Mouse (Mus musculus) C2C12 (cell line): Measurements from ENCODE around the gene Rpl19. TPM values are rescaled to one million over a fixed set of nuclear protein-coding genes. Genes with fewer than 3 reads are reported as not detected.

ENCODE experiments used
- H3K27me3 ChIP-seq: one replicate; pipeline ENCODE4 v1.6.1; 2011; ENCODE audit not compliant: control insufficient read depth, insufficient read depth, insufficient read length
- H3K36me3 ChIP-seq: one replicate; pipeline ENCODE4 v1.6.1; 2011; ENCODE audit not compliant: control insufficient read depth, insufficient read depth
- H3K4me3 ChIP-seq: one replicate; pipeline ENCODE4 v1.5.1; 2011; ENCODE audit warnings: mild to moderate bottlenecking, control low read depth; ENCODE audit not compliant: poor library complexity, insufficient read depth, severe bottlenecking
- H3K79me2 ChIP-seq: one replicate; pipeline ENCODE4 v1.6.1; 2011; ENCODE audit not compliant: control insufficient read depth, insufficient read depth
- H3K79me3 ChIP-seq: one replicate; pipeline ENCODE4 v1.6.1; 2011; ENCODE audit warnings: low read depth, control low read depth
- H3ac ChIP-seq: one replicate; pipeline ENCODE3; 2011; ENCODE audit warnings: low read depth; ENCODE audit not compliant: control insufficient read depth, insufficient read length
- CEBPB ChIP-seq: IDR thresholded peaks from one replicate; pipeline ENCODE4 v1.6.1; 2011; ENCODE audit warnings: low read depth, mild to moderate bottlenecking, control low read depth, moderate library complexity
- CTCF ChIP-seq: IDR thresholded peaks from one replicate; pipeline ENCODE4 v1.5.1; 2011; ENCODE audit not compliant: control insufficient read depth, insufficient read depth, insufficient read length
- FOSL1 ChIP-seq: IDR thresholded peaks from one replicate; pipeline ENCODE4 v1.8.0; 2011; ENCODE audit warnings: mild to moderate bottlenecking, low read length; ENCODE audit not compliant: poor library complexity, insufficient read depth, severe bottlenecking
- MAX ChIP-seq: IDR thresholded peaks from one replicate; pipeline ENCODE4 v1.6.1; 2011; ENCODE audit warnings: mild to moderate bottlenecking, control low read depth
- MYOD1 ChIP-seq: IDR thresholded peaks from one replicate; pipeline ENCODE4 v1.6.1; 2011; ENCODE audit warnings: low read depth; ENCODE audit not compliant: control insufficient read depth, insufficient read length
- MYOG ChIP-seq: IDR thresholded peaks from one replicate; pipeline ENCODE4 v1.6.1; 2011; ENCODE audit not compliant: control insufficient read depth, insufficient read length; ENCODE audit errors: extremely low read depth
- USF1 ChIP-seq: IDR thresholded peaks from one replicate; pipeline ENCODE4 v1.6.1; 2011; ENCODE audit warnings: low read depth, mild to moderate bottlenecking, control low read depth, moderate library complexity
- long read RNA-seq, 2 experiments: library from polyadenylated mRNA; unstranded; transcript quantifications; one replicate each; pipeline ENCODE4 v2.0.0; 2019 to 2020
- polyA plus RNA-seq: library from polyadenylated mRNA; unstranded; fragments of >200 nt; fragmentation: generic; extraction: Trizol; gene quantifications from one replicate; pipeline ENCODE4 v1.2.1, GENCODE M21; 2012; ENCODE audit warnings: missing spikeins

Gene Rpl19
- polyA plus RNA-seq: 3,682 TPM
- long read RNA-seq, experiment 1, transcript Rpl19-201 (6 exons, 751 nt): major isoform, 1,017 of 1,151 reads
- long read RNA-seq, experiment 1, partial matches to known transcripts: 122 of 1,151 reads
- long read RNA-seq, experiment 1, other reads (novel, unspliced or antisense): 9 of 1,151 reads
- long read RNA-seq, experiment 2, transcript Rpl19-202 (6 exons, 737 nt): minor isoform, 5 of 1,028 reads
- long read RNA-seq, experiment 2, transcript Rpl19-201 (6 exons, 751 nt): major isoform, 1,013 of 1,028 reads
- long read RNA-seq, experiment 2, partial matches to known transcripts: 5 of 1,028 reads
- long read RNA-seq, experiment 2, other reads (novel, unspliced or antisense): 5 of 1,028 reads

GRCm38 (mm10) chr11:98026570-98027296 lies at the start of gene Rpl19:
TSS of gene Rpl19 (plus strand) at chr11:98026710.
- TF ChIP-seq MYOG (no peak), USF1 (peak; percentile 100), CEBPB (no peak), MAX (peak; percentile 84)
- no peaks in the 10 kb centered on the region for H3K27me3 ChIP-seq
- H3K4me3 ChIP-seq: peak within 1 kb of the TSS; percentile 100
- H3ac ChIP-seq: peak within 1 kb of the TSS; percentile 98
- peaks cover 43% of the 10 kb centered on the region for H3K36me3 ChIP-seq
- H3K79me3 ChIP-seq: peaks cover 25% of the 10 kb centered on the region
- H3K79me2 ChIP-seq: peaks cover 38% of the 10 kb centered on the region

- Histone ChIP-seq H3K79me3 (no peaks in the 10 kb centered on the region), H3ac (no peak overlapping the region), H3K27me3 (no peaks in the 10 kb centered on the region), H3K4me3 (no peak overlapping the region), H3K79me2 (no peaks in the 10 kb centered on the region), H3K36me3 (no peaks in the 10 kb centered on the region)
- TF ChIP-seq MYOD1 (peak; percentile 75), CTCF (no peak)
Observed at GRCm38 (mm10) chr11:97977797-97978196, 48.7 kb upstream of the Rpl19 start.

- Histone ChIP-seq H3K79me2 (no peaks in the 10 kb centered on the region), H3K27me3 (no peaks in the 10 kb centered on the region), H3K4me3 (no peak overlapping the region), H3K36me3 (no peaks in the 10 kb centered on the region), H3ac (no peak overlapping the region), H3K79me3 (no peaks in the 10 kb centered on the region)
- TF ChIP-seq CTCF (no peak), MAX (no peak), CEBPB (no peak), FOSL1 (no peak), USF1 (no peak), MYOG (no peak), MYOD1 (no peak)
Observed at GRCm38 (mm10) chr11:97978392-97978791, 48.1 kb upstream of the Rpl19 start.

DNA sequence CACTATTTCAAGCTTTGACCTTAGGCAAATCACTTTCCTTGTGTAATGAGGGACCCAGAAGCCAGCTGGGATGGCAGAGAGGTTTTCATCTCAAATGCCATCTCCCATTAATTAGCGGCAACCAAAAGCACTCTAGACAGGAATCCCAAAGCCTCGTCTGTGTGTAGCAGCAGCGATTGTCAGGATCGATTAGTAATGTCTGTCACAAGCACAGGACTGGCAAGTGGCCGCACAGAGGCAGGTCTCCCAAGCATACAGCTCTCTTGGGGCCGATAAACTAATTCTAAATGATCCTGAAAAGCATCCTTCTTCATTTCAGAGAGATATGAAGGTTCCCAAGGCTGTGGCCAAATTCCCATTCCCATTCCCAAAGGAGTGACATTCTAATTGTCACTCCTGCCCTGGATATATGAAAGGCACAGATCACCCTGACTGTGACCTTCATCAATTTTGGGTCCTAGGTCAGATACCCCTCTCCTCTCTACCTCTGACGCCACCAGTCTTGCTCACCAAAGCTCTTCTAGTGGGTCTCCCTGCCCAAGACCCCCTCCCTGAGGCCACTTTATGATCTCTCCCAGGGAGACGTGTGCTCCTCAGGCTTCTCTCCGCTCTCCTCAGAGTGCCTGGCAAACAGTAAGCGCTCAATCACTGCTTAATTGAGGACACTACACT lies 46.5 kb upstream of the Rpl19 start:
- TF ChIP-seq MAX: no peak
- TF ChIP-seq MYOG: no peak
- TF ChIP-seq USF1: no peak
- TF ChIP-seq CTCF: no peak
- no peak for TF ChIP-seq FOSL1
- TF ChIP-seq MYOD1: no peak
- TF ChIP-seq CEBPB: no peak

GRCm38 (mm10) chr11:97980531-97980966 lies 46.0 kb upstream of the Rpl19 start:
- Histone ChIP-seq H3ac (no peak overlapping the region), H3K27me3 (no peaks in the 10 kb centered on the region), H3K79me2 (no peaks in the 10 kb centered on the region), H3K4me3 (no peak overlapping the region), H3K79me3 (no peaks in the 10 kb centered on the region), H3K36me3 (no peaks in the 10 kb centered on the region)
- TF ChIP-seq MYOG: no peak
- TF ChIP-seq MYOD1: peak; percentile 60

More for the DNA sequence above, 46.5 kb upstream of the Rpl19 start:
- no peak overlapping the region for H3K4me3 ChIP-seq
- H3K27me3 ChIP-seq: no peaks in the 10 kb centered on the region
- no peaks in the 10 kb centered on the region for H3K79me2 ChIP-seq
- no peaks in the 10 kb centered on the region for H3K36me3 ChIP-seq
- no peaks in the 10 kb centered on the region for H3K79me3 ChIP-seq
- H3ac ChIP-seq: no peak overlapping the region

DNA sequence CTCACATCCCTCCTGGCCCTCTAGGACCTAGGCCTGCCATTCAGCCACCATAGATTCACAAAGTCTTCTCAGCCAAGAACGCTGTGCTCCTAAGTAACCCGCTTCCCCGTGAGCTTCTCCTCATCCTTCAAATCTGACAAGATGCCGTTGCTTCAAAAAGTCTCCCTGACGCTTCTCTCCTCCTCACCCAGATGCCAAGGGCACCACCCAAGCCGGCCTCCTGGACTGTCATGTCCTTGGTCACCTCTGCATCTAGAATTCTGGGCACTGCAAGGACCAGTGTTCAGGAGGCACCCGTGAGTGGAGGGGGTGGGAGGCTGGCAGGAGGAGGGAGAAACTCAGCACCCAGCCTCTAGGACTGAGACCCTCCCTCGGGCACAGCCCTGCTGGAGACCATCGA lies 43.8 kb upstream of the Rpl19 start:
- H3K79me3 ChIP-seq: no peaks in the 10 kb centered on the region
- no peak for TF ChIP-seq USF1
- no peak for TF ChIP-seq MYOD1
- TF ChIP-seq MAX: no peak
- no peak for TF ChIP-seq MYOG
- TF ChIP-seq CEBPB: no peak
- TF ChIP-seq CTCF: no peak
- no peak for TF ChIP-seq FOSL1

More for the DNA sequence above, 43.8 kb upstream of the Rpl19 start:
- Histone ChIP-seq H3K79me2 (no peaks in the 10 kb centered on the region), H3K36me3 (no peaks in the 10 kb centered on the region), H3K27me3 (no peaks in the 10 kb centered on the region), H3ac (no peak overlapping the region), H3K4me3 (no peak overlapping the region)
